In genomic region chr13:117163906-117164305, GRCm38 (mm10) we compare ENCODE assay signal across 35 mouse cellular contexts. TPM values are rescaled to one million over a fixed set of nuclear protein-coding genes. Genes with fewer than 3 reads are reported as not detected.
"Had no signal": no experiment of that assay in that cellular context is flagged by ENCODE, and none has a peak within 500 bp of the region (broad histone marks: within the 10 kb centered on the region; RNA-seq: fewer than 3 reads in every experiment).

No protein-coding gene starts in this region.

- H3K9ac ChIP-seq: limb, embryonic 12.5 days; limb, embryonic 13.5 days; limb, embryonic 15.5 days; liver, embryonic 12.5 days; liver, embryonic 13.5 days; liver, embryonic 14.5 days; liver, embryonic 15.5 days; liver, postnatal 0 days; lung, embryonic 14.5 days; lung, embryonic 15.5 days; midbrain, embryonic 12.5 days; midbrain, embryonic 13.5 days; midbrain, embryonic 15.5 days; neural tube, embryonic 12.5 days; neural tube, embryonic 13.5 days had no signal

- H3K36me3 ChIP-seq: limb, embryonic 10.5 days; limb, embryonic 12.5 days; limb, embryonic 13.5 days; limb, embryonic 15.5 days; liver, embryonic 12.5 days; liver, embryonic 13.5 days; liver, embryonic 15.5 days; lung, embryonic 15.5 days; midbrain, embryonic 10.5 days; midbrain, embryonic 12.5 days; midbrain, embryonic 13.5 days; midbrain, embryonic 15.5 days; neural tube, embryonic 12.5 days; neural tube, embryonic 13.5 days had no signal

- ATAC-seq: liver, embryonic 12.5 days; liver, postnatal 0 days; lung, postnatal 0 days; midbrain, embryonic 13.5 days; midbrain, embryonic 15.5 days; midbrain, embryonic 16.5 days had no signal

- H3K27ac ChIP-seq: limb, embryonic 10.5 days; limb, embryonic 12.5 days; limb, embryonic 13.5 days; limb, embryonic 15.5 days; liver, embryonic 12.5 days; liver, embryonic 13.5 days; liver, embryonic 14.5 days; liver, embryonic 15.5 days; lung, embryonic 15.5 days; macrophage; midbrain, embryonic 10.5 days; midbrain, embryonic 12.5 days; midbrain, embryonic 13.5 days; midbrain, embryonic 15.5 days; neural tube, embryonic 12.5 days; neural tube, embryonic 13.5 days had no signal

- H3K4me1 ChIP-seq: limb, embryonic 10.5 days; limb, embryonic 12.5 days; limb, embryonic 13.5 days; limb, embryonic 15.5 days; liver, embryonic 12.5 days; liver, embryonic 13.5 days; liver, embryonic 15.5 days; lung, embryonic 15.5 days; megakaryocyte, embryonic 14.5 days; midbrain, embryonic 10.5 days; midbrain, embryonic 12.5 days; midbrain, embryonic 13.5 days; midbrain, embryonic 15.5 days; neural tube, embryonic 12.5 days; neural tube, embryonic 13.5 days had no signal

- H3K27me3 ChIP-seq: limb, embryonic 12.5 days; limb, embryonic 13.5 days; limb, embryonic 15.5 days; liver, embryonic 12.5 days; liver, embryonic 13.5 days; liver, embryonic 15.5 days; lung, embryonic 15.5 days; megakaryocyte, embryonic 14.5 days; midbrain, embryonic 12.5 days; midbrain, embryonic 13.5 days; midbrain, embryonic 15.5 days; neural tube, embryonic 12.5 days; neural tube, embryonic 13.5 days had no signal

- DNase-seq: left cerebral cortex, postnatal 4 days; liver; liver, embryonic 13.5 days; liver, postnatal 0 days; lung, adult 18-20 months; lung, adult 2 months; lung, embryonic 14.5 days; lung, postnatal 10 days; lung, postnatal 14 days; lung, postnatal 36 days; lung, postnatal 4 days; midbrain, embryonic 14.5 days had no signal

- H3K4me3 ChIP-seq: limb, embryonic 10.5 days; limb, embryonic 12.5 days; limb, embryonic 13.5 days; limb, embryonic 15.5 days; liver, embryonic 12.5 days; liver, embryonic 13.5 days; liver, embryonic 15.5 days; lung, embryonic 15.5 days; megakaryocyte, embryonic 14.5 days; midbrain, embryonic 10.5 days; midbrain, embryonic 12.5 days; midbrain, embryonic 13.5 days; midbrain, embryonic 15.5 days; myocyte; neural tube, embryonic 12.5 days; neural tube, embryonic 13.5 days had no signal

- H3K9me3 ChIP-seq: limb, embryonic 10.5 days; limb, embryonic 12.5 days; limb, embryonic 15.5 days; liver, embryonic 12.5 days; liver, embryonic 13.5 days; liver, embryonic 15.5 days; lung, embryonic 15.5 days; megakaryocyte, embryonic 14.5 days; midbrain, embryonic 10.5 days; midbrain, embryonic 12.5 days; midbrain, embryonic 13.5 days; midbrain, embryonic 15.5 days; neural tube, embryonic 12.5 days had no signal

- H3K4me2 ChIP-seq: limb, embryonic 12.5 days; limb, embryonic 13.5 days; limb, embryonic 15.5 days; liver, embryonic 11.5 days; liver, embryonic 12.5 days; liver, embryonic 13.5 days; liver, embryonic 15.5 days; lung, embryonic 14.5 days; lung, embryonic 15.5 days; midbrain, embryonic 11.5 days; midbrain, embryonic 12.5 days; midbrain, embryonic 13.5 days; midbrain, embryonic 15.5 days; neural tube, embryonic 12.5 days; neural tube, embryonic 13.5 days had no signal

RNA-seq across cellular contexts. Expression of gene Gm17509, which starts 57.0 kb away (rescaled TPM):
- polyA plus RNA-seq: liver, adult 2 months; liver, embryonic 11.5 days; liver, embryonic 13.5 days; liver, postnatal 0 days; lung, embryonic 14.5 days; lung, embryonic 15.5 days; lung, embryonic 16.5 days had no signal
